Mouse (Mus musculus): ENCODE measurements at regions not wholly inside any gene's neighbourhood (a gene's known extent, or its start where the extent isn't known, plus 50 kb on each side); places are given as distances from the start of the nearest gene placed in this dataset.

DNA sequence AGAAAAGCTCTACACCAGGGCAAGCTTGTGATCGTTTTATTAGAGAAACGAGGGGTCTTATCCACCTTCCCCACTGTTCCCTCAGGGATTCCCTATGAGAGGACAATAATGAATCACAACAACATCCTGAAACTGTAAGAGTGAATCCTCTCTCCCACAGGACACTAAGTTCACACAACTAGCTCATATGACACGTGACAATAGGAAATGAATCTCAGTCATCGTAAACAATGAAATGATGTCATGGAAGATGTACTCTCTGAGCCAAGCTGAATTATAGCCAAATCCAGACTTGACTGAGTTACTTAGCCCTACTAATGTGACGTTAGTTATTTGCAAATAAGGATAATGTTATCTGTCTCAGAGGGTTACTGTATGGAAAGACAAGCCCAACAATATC, 54.6 kb upstream of the Ccn6 start:
- no peak for DNase-seq

DNA sequence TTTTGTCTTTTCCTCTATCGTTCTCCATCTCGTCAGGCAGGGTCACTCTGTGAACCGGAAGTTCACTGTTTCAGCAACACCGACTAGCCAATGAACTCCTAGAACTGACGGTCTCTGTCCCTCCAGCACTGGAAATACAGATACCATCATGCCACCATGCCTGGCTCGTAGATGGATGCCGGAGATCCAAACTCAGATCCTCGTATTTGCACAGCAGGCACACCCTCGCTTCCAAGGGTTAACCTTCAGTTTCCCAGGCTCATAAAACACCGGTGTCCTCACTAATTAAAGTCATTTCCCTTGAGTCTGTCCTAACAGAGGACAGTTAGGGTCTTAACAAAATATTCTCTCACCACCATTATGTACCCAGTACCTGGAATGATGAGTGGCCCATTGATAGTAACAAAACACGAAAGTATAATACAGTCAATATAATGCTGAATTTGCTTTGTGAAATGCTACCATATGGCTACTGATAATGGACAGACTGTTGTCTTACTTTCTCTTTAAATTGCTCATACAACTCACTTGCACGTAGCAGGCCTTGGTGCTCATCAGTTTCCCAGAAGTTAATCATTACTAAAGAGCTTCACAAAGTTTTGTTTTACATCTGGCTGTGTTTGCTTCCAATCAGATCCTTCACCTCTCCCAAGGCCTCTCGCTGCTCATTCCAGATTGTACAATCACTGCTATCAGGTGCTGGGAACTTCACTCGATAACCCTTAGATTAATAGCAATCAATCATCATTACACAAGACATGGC, 52.7 kb upstream of the Ccn6 start:
- DNase-seq, result no peak

GRCm38 (mm10) chr10:39214563-39214962, 51.0 kb upstream of the Ccn6 start:
- DNase-seq, result no peak

Data from gastrocnemius, postnatal 10 days (tissue).